Mouse (Mus musculus) c-Kit-positive CD71-positive TER-119-negative erythroid progenitor cells, embryonic 14.5 days (primary cell): ENCODE results near the gene Ndufa8.

Experiments used
- DNase-seq: peaks from one replicate; pipeline ENCODE4 v3.0.0-alpha.2; 2013; ENCODE audit warnings: low read depth

Ndufa8 gene

GRCm38 (mm10) chr2:36048164-36048563 is 1.0 kb downstream of the Ndufa8 start:
- DNase-seq = peak; percentile 14

- no peak for DNase-seq
Observed at GRCm38 (mm10) chr2:36040872-36041271, 8.3 kb downstream of the Ndufa8 start.

GRCm38 (mm10) chr2:36039297-36039985 is 9.8 kb downstream of the Ndufa8 start:
- no peak for DNase-seq

GRCm38 (mm10) chr2:36035413-36036081 is 13.7 kb downstream of the Ndufa8 start:
- DNase-seq = no peak

- DNase-seq = no peak
Observed at GRCm38 (mm10) chr2:36034898-36035297, 14.3 kb downstream of the Ndufa8 start.

- no peak for DNase-seq
Observed at GRCm38 (mm10) chr2:36033966-36034365, 15.2 kb downstream of the Ndufa8 start.

- DNase-seq = no peak
Observed at GRCm38 (mm10) chr2:36032884-36033283, 16.3 kb downstream of the Ndufa8 start.

GRCm38 (mm10) chr2:36023291-36023690 is 25.9 kb downstream of the Ndufa8 start:
- no peak for DNase-seq

GRCm38 (mm10) chr2:36021385-36022159 is 27.6 kb downstream of the Ndufa8 start:
- peak; percentile 49 for DNase-seq

- no peak for DNase-seq
Observed at GRCm38 (mm10) chr2:36013010-36013409, 36.2 kb downstream of the Ndufa8 start.

GRCm38 (mm10) chr2:36011331-36011825 is 37.8 kb downstream of the Ndufa8 start:
- no peak for DNase-seq

GRCm38 (mm10) chr2:36010579-36010978 is 38.6 kb downstream of the Ndufa8 start:
- DNase-seq = no peak

- DNase-seq = peak; percentile 33
Observed at GRCm38 (mm10) chr2:36009386-36009785, 39.8 kb downstream of the Ndufa8 start.

- DNase-seq = peak; percentile 44
Observed at GRCm38 (mm10) chr2:36008071-36008470, 41.1 kb downstream of the Ndufa8 start.

- no peak for DNase-seq
Observed at GRCm38 (mm10) chr2:36002188-36002587, 47.0 kb downstream of the Ndufa8 start.

GRCm38 (mm10) chr2:36000390-36000789 is 48.8 kb downstream of the Ndufa8 start:
- no peak for DNase-seq

- no peak for DNase-seq
Observed at GRCm38 (mm10) chr2:35999212-35999611, 50.0 kb downstream of the Ndufa8 start.

GRCm38 (mm10) chr2:35998416-35998815 is 50.8 kb downstream of the Ndufa8 start:
- DNase-seq = no peak

GRCm38 (mm10) chr2:35996753-35997152 is 52.5 kb downstream of the Ndufa8 start:
- DNase-seq = no peak

GRCm38 (mm10) chr2:35994303-35994702 is 54.9 kb downstream of the Ndufa8 start:
- no peak for DNase-seq

GRCm38 (mm10) chr2:35993481-35993880 is 55.7 kb downstream of the Ndufa8 start:
- DNase-seq = no peak

GRCm38 (mm10) chr2:35992259-35992658 is 56.9 kb downstream of the Ndufa8 start:
- DNase-seq = no peak
